Mouse (Mus musculus): Measurements from ENCODE around the gene Mri1. TPM values are rescaled to one million over a fixed set of nuclear protein-coding genes. Genes with fewer than 3 reads are reported as not detected.
A peak's percentile ranks its signal among the peaks of the same experiment; 100 is the strongest.
"Not testable (repeated sequence)": the region's sequence is repeated elsewhere in the genome, so short reads cannot be mapped to it uniquely, and the experiment has no call there.

Mri1 gene
- polyA plus RNA-seq (2014; fragmentation: Nextera tagmentation; extraction: Ambion mirVana): 51.3 and 51.7 TPM in 2 replicates

DNA sequence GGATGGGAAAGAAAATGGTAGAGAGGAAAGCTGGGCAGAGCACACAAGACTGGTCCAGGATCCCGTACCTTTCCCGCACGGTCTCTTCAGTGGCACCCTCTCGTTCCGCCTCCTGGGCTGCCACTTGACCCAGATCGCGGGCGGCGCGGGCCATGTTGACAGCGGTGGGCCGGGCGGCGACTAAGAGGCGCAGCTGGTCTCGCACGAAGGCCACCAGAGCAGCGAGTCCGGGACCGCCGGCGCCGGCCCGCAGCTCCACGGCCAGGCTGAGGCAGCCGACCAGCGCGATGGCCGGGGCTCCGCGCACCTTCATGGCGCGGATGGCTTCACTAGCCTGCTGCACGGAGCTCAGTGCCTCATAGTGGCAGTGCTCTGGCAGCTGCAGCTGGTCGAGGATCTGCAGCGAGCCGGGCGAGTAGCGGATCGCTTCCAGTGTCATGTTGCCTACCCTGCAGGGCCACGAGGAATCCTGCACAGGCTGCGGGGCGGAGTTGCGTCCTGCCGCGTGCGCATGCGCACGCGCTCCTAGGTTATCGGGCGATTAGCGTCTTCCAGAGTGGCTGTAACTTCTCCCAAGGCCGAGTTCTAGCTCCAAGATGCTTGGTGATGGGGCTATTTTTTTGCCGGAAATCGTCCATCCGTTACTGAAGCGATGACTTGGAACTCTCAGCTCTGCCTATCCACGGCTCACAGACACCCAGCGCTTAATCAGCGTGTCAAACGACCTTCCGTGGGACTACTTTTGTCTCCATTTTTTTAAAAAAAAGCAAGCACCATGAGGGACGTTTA is at the start of gene Mri1:
Gene Mri1, minus strand, starts transcription at position 505 of the 789 bp plus-strand sequence.
- WGBS: under 1% methylated on average over 63 of the region's 64 CpGs
- Histone ChIP-seq H3K4me2 (ENCODE audit: low read depth, low read length) (peak within 1 kb of the TSS; percentile 91), H3K27me3 (ENCODE audit: control insufficient read depth, insufficient read depth, low read length) (no peaks in the 10 kb centered on the region), H3K27ac (ENCODE audit: low read depth, low read length) (peak within 1 kb of the TSS; percentile 87), H3K9me3 (ENCODE audit: control insufficient read depth, low read length) (no peaks in the 10 kb centered on the region), H3K9ac (replicated peaks; ENCODE audit: low read depth, low read length) (peak within 1 kb of the TSS; percentile 82), H3K36me3 (ENCODE audit: control insufficient read depth, insufficient read depth, low read length) (peaks cover 47% of the 10 kb centered on the region), H3K4me1 (ENCODE audit: control insufficient read depth, insufficient read depth, low read length) (peaks cover 10% of the 10 kb centered on the region), H3K4me3 (ENCODE audit: low read depth, low read length) (peak within 1 kb of the TSS; percentile 72)
- ATAC-seq (ENCODE audit: low read depth): peak; percentile 89

DNA sequence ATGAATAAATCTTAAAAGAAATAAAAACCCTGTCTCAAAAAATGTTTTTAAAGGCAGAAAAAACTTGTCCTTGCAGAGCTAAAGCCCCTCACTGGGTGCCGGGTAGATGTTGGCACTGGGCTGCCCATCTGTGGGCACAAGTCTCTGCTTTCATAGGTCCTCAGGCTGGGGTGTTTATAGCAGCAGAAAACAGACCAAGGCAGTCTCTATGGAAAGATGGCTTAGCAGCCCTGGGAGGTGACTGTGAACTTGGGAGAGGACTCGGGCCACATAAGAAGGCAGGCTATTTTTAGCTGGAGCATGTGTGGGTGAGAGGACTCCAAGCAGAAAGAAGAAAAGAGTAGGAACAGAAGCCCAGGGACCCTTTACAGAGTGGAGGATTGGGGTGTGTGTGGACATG is 46.8 kb upstream of the Mri1 start:
- no peak for ATAC-seq (ENCODE audit: low read depth)
- Histone ChIP-seq H3K9ac (replicated peaks; ENCODE audit: low read depth, low read length) (no peak overlapping the region), H3K9me3 (ENCODE audit: control insufficient read depth, low read length) (no peaks in the 10 kb centered on the region), H3K4me2 (ENCODE audit: low read depth, low read length) (no peak overlapping the region), H3K27me3 (ENCODE audit: control insufficient read depth, insufficient read depth, low read length) (no peaks in the 10 kb centered on the region), H3K4me3 (ENCODE audit: low read depth, low read length) (no peak overlapping the region), H3K27ac (ENCODE audit: low read depth, low read length) (no peak overlapping the region), H3K36me3 (ENCODE audit: control insufficient read depth, insufficient read depth, low read length) (no peaks in the 10 kb centered on the region), H3K4me1 (ENCODE audit: control insufficient read depth, insufficient read depth, low read length) (no peaks in the 10 kb centered on the region)
- WGBS: 90% methylated on average over 2 of the region's 2 CpGs

DNA sequence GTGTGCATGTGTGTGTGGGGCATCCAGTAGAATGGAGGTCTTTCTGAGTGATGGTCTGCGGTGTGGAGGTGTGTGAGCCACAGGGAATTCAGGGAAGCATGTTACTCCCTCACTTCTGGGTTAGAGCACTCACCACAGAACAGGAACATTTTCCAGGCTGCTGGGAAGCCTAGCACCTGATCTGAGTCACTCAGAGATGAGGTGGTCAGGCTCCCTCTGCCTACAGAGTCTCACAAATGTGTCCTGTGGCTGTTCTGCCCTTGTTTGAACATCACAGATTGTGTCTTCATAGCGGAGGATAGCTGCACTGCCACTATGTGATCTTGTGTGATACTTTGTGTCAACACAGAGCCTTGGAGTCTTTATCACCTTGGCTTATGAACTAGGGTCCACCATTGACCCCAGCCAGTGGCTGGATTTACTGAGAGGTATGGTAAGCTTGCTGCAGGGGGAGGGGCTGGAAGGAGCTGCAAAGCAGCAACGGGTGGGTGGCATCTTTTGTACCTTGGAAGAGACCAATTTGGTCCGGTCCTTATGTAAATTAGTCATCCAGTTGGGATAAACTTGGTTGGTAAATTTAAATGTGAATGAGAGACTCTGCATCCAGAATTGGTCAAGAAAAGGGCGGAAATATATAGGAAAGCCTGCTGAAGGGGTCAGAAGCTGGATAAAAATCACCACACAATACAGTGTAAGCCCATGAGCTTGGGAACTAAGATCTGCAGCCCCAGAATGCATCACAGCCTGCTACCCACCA is 40.1 kb upstream of the Mri1 start:
- Histone ChIP-seq H3K27ac (ENCODE audit: low read depth, low read length) (no peak overlapping the region), H3K9me3 (ENCODE audit: control insufficient read depth, low read length) (no peaks in the 10 kb centered on the region), H3K27me3 (ENCODE audit: control insufficient read depth, insufficient read depth, low read length) (no peaks in the 10 kb centered on the region), H3K4me2 (ENCODE audit: low read depth, low read length) (no peak overlapping the region), H3K36me3 (ENCODE audit: control insufficient read depth, insufficient read depth, low read length) (no peaks in the 10 kb centered on the region), H3K4me1 (ENCODE audit: control insufficient read depth, insufficient read depth, low read length) (no peaks in the 10 kb centered on the region), H3K4me3 (ENCODE audit: low read depth, low read length) (no peak overlapping the region), H3K9ac (replicated peaks; ENCODE audit: low read depth, low read length) (no peak overlapping the region)
- no peak for ATAC-seq (ENCODE audit: low read depth)
- WGBS: 61% methylated on average over 5 of the region's 5 CpGs

DNA sequence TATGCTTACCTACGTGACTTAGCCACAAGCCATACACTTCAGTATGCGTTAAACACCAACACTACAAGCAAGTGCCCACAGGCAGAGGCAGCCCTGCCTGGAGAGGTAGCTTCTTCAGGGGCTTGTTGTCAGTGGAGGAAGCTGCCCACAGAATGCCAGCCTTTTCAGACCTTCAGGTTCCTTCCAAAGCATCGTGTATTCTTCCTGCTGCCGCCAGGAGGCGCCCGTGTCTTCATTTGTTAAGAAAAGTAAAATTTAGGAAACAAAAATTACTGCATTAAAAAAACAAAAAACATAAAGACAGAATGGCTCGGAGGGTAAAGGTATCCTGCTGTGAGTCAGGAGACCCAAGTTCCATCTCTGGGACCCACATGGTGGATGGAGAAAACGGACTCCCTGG is 34.6 kb upstream of the Mri1 start:
- Histone ChIP-seq H3K9ac (replicated peaks; ENCODE audit: low read depth, low read length) (no peak overlapping the region), H3K27me3 (ENCODE audit: control insufficient read depth, insufficient read depth, low read length) (no peaks in the 10 kb centered on the region), H3K4me3 (ENCODE audit: low read depth, low read length) (no peak overlapping the region), H3K4me1 (ENCODE audit: control insufficient read depth, insufficient read depth, low read length) (no peaks in the 10 kb centered on the region), H3K36me3 (ENCODE audit: control insufficient read depth, insufficient read depth, low read length) (no peaks in the 10 kb centered on the region), H3K4me2 (ENCODE audit: low read depth, low read length) (no peak overlapping the region), H3K27ac (ENCODE audit: low read depth, low read length) (no peak overlapping the region), H3K9me3 (ENCODE audit: control insufficient read depth, low read length) (no peaks in the 10 kb centered on the region)
- ATAC-seq (ENCODE audit: low read depth): no peak
- 25% methylated on average over 8 of the region's 8 CpGs for WGBS

DNA sequence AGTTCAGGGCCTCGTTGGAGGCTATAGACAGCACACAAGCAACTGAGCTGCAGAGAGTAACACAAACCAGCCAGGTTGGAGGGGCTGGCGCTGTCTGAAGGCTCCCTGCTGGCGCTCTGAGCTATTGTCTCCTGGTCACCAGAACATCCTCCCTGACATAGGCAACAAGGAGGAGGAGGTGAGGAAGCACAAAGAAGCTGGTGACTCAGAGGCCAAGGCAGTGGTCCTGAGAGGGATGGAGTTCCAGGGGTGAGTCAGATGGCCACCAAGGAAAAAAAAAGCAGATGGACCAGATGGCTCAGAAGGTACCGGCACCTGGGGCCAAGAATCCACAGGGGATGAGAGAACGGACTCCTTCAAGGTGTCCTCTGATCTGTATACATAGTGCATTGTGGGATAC is 34.0 kb upstream of the Mri1 start:
- no peak overlapping the region for H3K27ac ChIP-seq (ENCODE audit: low read depth, low read length)
- no peaks in the 10 kb centered on the region for H3K36me3 ChIP-seq (ENCODE audit: control insufficient read depth, insufficient read depth, low read length)
- 65% methylated on average over 5 of the region's 5 CpGs for WGBS
- H3K4me3 ChIP-seq (ENCODE audit: low read depth, low read length): no peak overlapping the region
- H3K9me3 ChIP-seq (ENCODE audit: control insufficient read depth, low read length): no peaks in the 10 kb centered on the region
- no peak for ATAC-seq (ENCODE audit: low read depth)
- H3K4me2 ChIP-seq (ENCODE audit: low read depth, low read length): no peak overlapping the region
- no peaks in the 10 kb centered on the region for H3K27me3 ChIP-seq (ENCODE audit: control insufficient read depth, insufficient read depth, low read length)
- no peaks in the 10 kb centered on the region for H3K4me1 ChIP-seq (ENCODE audit: control insufficient read depth, insufficient read depth, low read length)
- no peak overlapping the region for H3K9ac ChIP-seq (replicated peaks; ENCODE audit: low read depth, low read length)

DNA sequence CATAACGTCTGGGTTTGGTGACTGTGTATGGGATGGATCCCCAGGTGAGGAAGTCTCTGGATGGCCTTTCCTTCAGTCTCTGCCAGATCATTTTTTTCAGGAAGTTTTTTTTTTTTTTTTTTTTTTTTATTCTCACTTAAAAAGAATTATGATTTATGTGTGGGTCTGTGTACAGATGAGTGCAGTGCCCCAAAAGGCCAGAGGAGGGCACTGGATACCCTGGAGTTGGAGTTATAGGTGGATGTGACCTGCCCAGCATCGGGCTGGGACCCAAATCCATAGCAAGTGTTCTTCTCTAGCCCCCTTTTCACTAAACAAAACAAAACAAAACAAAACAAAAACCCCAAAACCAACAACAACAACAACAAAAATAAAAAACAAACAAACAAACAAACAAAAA is 31.8 kb upstream of the Mri1 start:
- H3K36me3 ChIP-seq (ENCODE audit: control insufficient read depth, insufficient read depth, low read length): no peaks in the 10 kb centered on the region
- no peak overlapping the region for H3K27ac ChIP-seq (ENCODE audit: low read depth, low read length)
- 53% methylated on average over 2 of the region's 2 CpGs for WGBS
- no peak overlapping the region for H3K9ac ChIP-seq (replicated peaks; ENCODE audit: low read depth, low read length)
- no peaks in the 10 kb centered on the region for H3K27me3 ChIP-seq (ENCODE audit: control insufficient read depth, insufficient read depth, low read length)
- no peak for ATAC-seq (ENCODE audit: low read depth)
- no peaks in the 10 kb centered on the region for H3K9me3 ChIP-seq (ENCODE audit: control insufficient read depth, low read length)
- H3K4me3 ChIP-seq (ENCODE audit: low read depth, low read length): no peak overlapping the region
- H3K4me2 ChIP-seq (ENCODE audit: low read depth, low read length): no peak overlapping the region
- H3K4me1 ChIP-seq (ENCODE audit: control insufficient read depth, insufficient read depth, low read length): no peaks in the 10 kb centered on the region

DNA sequence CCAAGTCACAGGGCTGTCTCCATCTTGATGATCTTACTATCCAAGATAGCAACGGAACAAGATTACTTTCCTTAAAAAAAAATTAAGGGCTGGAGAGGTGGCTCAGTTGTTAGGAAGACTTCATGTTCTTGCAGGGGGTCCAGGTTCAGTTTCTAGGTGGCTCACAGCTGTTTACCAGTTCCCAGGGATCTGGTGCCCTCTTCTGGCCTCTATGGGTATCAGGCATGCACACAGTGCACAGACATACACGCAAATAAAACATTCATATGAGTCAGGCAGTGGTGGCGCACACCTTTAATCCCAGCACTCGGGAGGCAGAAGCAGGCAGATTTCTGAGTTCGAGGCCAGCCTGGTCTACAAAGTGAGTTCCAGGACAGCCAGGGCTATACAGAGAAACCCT is 28.5 kb upstream of the Mri1 start:
- not testable (repeated sequence) for ATAC-seq (ENCODE audit: low read depth); H3K4me1 ChIP-seq (ENCODE audit: control insufficient read depth, insufficient read depth, low read length); H3K4me3 ChIP-seq (ENCODE audit: low read depth, low read length); H3K9ac ChIP-seq (replicated peaks; ENCODE audit: low read depth, low read length); H3K9me3 ChIP-seq (ENCODE audit: control insufficient read depth, low read length); H3K4me2 ChIP-seq (ENCODE audit: low read depth, low read length); H3K27ac ChIP-seq (ENCODE audit: low read depth, low read length); H3K36me3 ChIP-seq (ENCODE audit: control insufficient read depth, insufficient read depth, low read length); H3K27me3 ChIP-seq (ENCODE audit: control insufficient read depth, insufficient read depth, low read length)
- WGBS: 61% methylated on average over 5 of the region's 5 CpGs

DNA sequence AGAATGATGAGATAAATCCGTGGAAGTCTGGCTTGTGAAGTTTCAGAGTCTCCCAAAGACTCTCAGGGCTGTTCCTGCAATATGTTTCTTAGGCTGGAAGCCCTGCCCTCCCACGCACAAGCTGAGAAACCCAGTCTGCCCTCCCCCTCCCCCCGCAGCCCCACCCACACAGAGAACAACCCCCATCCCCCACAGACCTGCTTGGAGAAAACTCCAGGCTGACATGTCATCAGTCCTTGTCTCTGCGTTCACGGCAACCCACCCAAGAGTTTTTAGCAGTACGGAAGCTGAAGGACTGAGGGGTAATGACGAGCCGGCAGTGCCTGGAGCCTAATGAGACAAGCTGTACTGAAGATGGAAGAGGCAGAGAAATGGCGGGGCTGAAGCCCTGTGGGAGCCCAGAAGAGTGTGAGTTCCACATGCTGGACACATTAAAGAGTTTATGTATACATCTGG is 27.5 kb upstream of the Mri1 start:
- Histone ChIP-seq H3K36me3 (ENCODE audit: control insufficient read depth, insufficient read depth, low read length) (no peaks in the 10 kb centered on the region), H3K9me3 (ENCODE audit: control insufficient read depth, low read length) (no peaks in the 10 kb centered on the region), H3K27ac (ENCODE audit: low read depth, low read length) (no peak overlapping the region), H3K9ac (replicated peaks; ENCODE audit: low read depth, low read length) (no peak overlapping the region), H3K4me1 (ENCODE audit: control insufficient read depth, insufficient read depth, low read length) (no peaks in the 10 kb centered on the region), H3K4me2 (ENCODE audit: low read depth, low read length) (no peak overlapping the region), H3K4me3 (ENCODE audit: low read depth, low read length) (no peak overlapping the region), H3K27me3 (ENCODE audit: control insufficient read depth, insufficient read depth, low read length) (no peaks in the 10 kb centered on the region)
- no peak for ATAC-seq (ENCODE audit: low read depth)
- 35% methylated on average over 9 of the region's 9 CpGs for WGBS

DNA sequence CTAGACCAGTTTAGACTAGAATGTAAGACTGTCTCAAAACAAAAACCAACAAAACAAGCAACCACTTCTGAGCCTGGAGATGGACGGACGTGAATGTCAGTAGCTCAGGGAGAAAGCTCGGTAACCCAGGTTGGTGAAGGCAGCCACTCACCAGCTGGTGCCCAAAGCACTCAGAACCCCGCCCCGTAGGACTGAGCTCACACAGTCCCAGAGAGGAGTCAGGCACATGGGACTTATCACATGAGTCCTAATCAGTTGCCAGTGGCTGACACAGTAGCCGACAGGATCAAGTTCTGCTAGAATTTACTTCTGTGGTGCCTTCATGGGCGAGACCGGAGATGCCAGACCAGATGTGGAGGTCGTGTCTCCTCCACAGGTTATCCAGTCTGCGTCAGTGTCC is 23.7 kb upstream of the Mri1 start:
- Histone ChIP-seq H3K27ac (ENCODE audit: low read depth, low read length) (no peak overlapping the region), H3K27me3 (ENCODE audit: control insufficient read depth, insufficient read depth, low read length) (no peaks in the 10 kb centered on the region), H3K36me3 (ENCODE audit: control insufficient read depth, insufficient read depth, low read length) (no peaks in the 10 kb centered on the region), H3K4me3 (ENCODE audit: low read depth, low read length) (no peak overlapping the region), H3K4me2 (ENCODE audit: low read depth, low read length) (no peak overlapping the region), H3K9ac (replicated peaks; ENCODE audit: low read depth, low read length) (no peak overlapping the region), H3K9me3 (ENCODE audit: control insufficient read depth, low read length) (no peaks in the 10 kb centered on the region), H3K4me1 (ENCODE audit: control insufficient read depth, insufficient read depth, low read length) (no peaks in the 10 kb centered on the region)
- no peak for ATAC-seq (ENCODE audit: low read depth)
- WGBS: 87% methylated on average over 10 of the region's 10 CpGs
